Mouse (Mus musculus): Measurements from ENCODE around the gene Senp2. TPM values are rescaled to one million over a fixed set of nuclear protein-coding genes. Genes with fewer than 3 reads are reported as not detected.

Gene Senp2
- polyA plus RNA-seq, 1 experiment from 2014 or later: 71.7 TPM

GRCm38 (mm10) chr16:22095751-22096150 lies 86.5 kb downstream of the Senp2 start:
- Histone ChIP-seq H3K4me3 (ENCODE audit: low read depth, low read length) (no peak overlapping the region), H3K27ac (ENCODE audit: low read depth, low read length) (no peak overlapping the region), H3K27me3 (ENCODE audit: control insufficient read depth, insufficient read depth, low read length) (no peaks in the 10 kb centered on the region), H3K9me3 (ENCODE audit: control insufficient read depth, low read length) (no peaks in the 10 kb centered on the region), H3K4me2 (ENCODE audit: low read depth) (no peak overlapping the region), H3K36me3 (ENCODE audit: control insufficient read depth, insufficient read depth, low read length) (no peaks in the 10 kb centered on the region), H3K9ac (ENCODE audit: low read length) (no peak overlapping the region), H3K4me1 (ENCODE audit: control insufficient read depth, insufficient read depth, low read length) (no peaks in the 10 kb centered on the region; the same call in 1 of the 2 replicates)
- no peak for DNase-seq (ENCODE audit: low spot score)
- 93% methylated on average over 1 of the region's 1 CpGs for WGBS
- ATAC-seq (ENCODE audit: insufficient read depth, low FRiP score, low TSS enrichment): no peak

GRCm38 (mm10) chr16:22097659-22098058 lies 88.4 kb downstream of the Senp2 start:
- H3K36me3 ChIP-seq (ENCODE audit: control insufficient read depth, insufficient read depth, low read length): no peaks in the 10 kb centered on the region
- no peak overlapping the region for H3K9ac ChIP-seq (ENCODE audit: low read length)
- H3K4me3 ChIP-seq (ENCODE audit: low read depth, low read length): no peak overlapping the region
- no peak overlapping the region for H3K27ac ChIP-seq (ENCODE audit: low read depth, low read length)
- ATAC-seq (ENCODE audit: insufficient read depth, low FRiP score, low TSS enrichment): no peak
- WGBS: 53% methylated on average over 7 of the region's 7 CpGs
- no peak overlapping the region for H3K4me2 ChIP-seq (ENCODE audit: low read depth)
- no peaks in the 10 kb centered on the region for H3K9me3 ChIP-seq (ENCODE audit: control insufficient read depth, low read length)
- no peaks in the 10 kb centered on the region for H3K27me3 ChIP-seq (ENCODE audit: control insufficient read depth, insufficient read depth, low read length)
- no peaks in the 10 kb centered on the region; the same call in 1 of the 2 replicates for H3K4me1 ChIP-seq (ENCODE audit: control insufficient read depth, insufficient read depth, low read length)
- no peak for DNase-seq (ENCODE audit: low spot score)

Other genes starting within 250 kb of the Senp2 start
- gene Ehhadh, start 221.7 kb upstream of the Senp2 start, polyA plus RNA-seq (2014; fragmentation: Nextera tagmentation; extraction: Ambion mirVana): 2.2 and 2.4 TPM in 2 replicates
- gene Map3k13, start 215.1 kb upstream of the Senp2 start, polyA plus RNA-seq (2014; fragmentation: Nextera tagmentation; extraction: Ambion mirVana): 10.6 and 11.6 TPM in 2 replicates
- gene Tmem41a, start 61.9 kb upstream of the Senp2 start, polyA plus RNA-seq (2014; fragmentation: Nextera tagmentation; extraction: Ambion mirVana): 52.0 and 55.7 TPM in 2 replicates
- gene Liph, start 13.8 kb upstream of the Senp2 start, polyA plus RNA-seq (2014; fragmentation: Nextera tagmentation; extraction: Ambion mirVana): 0.22 and 0.41 TPM in 2 replicates
- gene Igf2bp2, start 153.8 kb downstream of the Senp2 start, polyA plus RNA-seq (2014; fragmentation: Nextera tagmentation; extraction: Ambion mirVana): 141 and 143 TPM in 2 replicates

All from neural tube, embryonic 11.5 days (tissue).